Mouse (Mus musculus) adrenal gland, adult 2 months (tissue): ENCODE data around the gene Crim1. TPM values are rescaled to one million over a fixed set of nuclear protein-coding genes. Genes with fewer than 3 reads are reported as not detected.

Experiments
- DNase-seq: peaks from one replicate; pipeline ENCODE4 v3.0.0; 2021
- polyA plus RNA-seq: library from polyadenylated mRNA; depleted of rRNA; stranded (reverse); fragments of >200 nt; gene quantifications from 2 replicates; pipeline ENCODE4 v1.2.3, GENCODE M21; 2012
- total RNA-seq, 2 experiments: library from RNA; stranded (reverse); gene quantifications; 2 replicates each; pipeline ENCODE4 v1.2.3; 2021

Crim1 gene
- total and polyA plus RNA-seq, 3 experiments = 18.8 to 32.5 (median 30.8) TPM

DNA sequence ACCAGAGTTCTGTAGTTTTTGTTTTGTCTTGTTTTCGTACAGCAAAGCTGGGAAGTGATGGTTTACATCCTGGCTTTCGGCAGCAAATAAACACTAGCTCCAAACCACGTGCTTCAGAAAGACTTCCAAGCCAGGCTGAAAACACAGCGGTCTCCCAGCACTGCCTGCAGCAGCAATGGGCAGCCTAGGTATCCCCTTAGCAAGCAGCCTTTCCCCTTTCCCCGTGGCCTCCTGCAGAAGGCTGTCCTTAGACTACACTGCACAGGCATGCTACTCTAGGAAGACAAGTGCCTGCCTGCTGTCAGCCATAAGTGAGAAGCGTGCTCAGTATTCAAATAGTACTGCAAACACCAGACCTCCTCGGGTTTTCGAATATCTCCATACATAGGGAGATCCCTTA, 176.5 kb downstream of the Crim1 start:
- no peak for DNase-seq

DNA sequence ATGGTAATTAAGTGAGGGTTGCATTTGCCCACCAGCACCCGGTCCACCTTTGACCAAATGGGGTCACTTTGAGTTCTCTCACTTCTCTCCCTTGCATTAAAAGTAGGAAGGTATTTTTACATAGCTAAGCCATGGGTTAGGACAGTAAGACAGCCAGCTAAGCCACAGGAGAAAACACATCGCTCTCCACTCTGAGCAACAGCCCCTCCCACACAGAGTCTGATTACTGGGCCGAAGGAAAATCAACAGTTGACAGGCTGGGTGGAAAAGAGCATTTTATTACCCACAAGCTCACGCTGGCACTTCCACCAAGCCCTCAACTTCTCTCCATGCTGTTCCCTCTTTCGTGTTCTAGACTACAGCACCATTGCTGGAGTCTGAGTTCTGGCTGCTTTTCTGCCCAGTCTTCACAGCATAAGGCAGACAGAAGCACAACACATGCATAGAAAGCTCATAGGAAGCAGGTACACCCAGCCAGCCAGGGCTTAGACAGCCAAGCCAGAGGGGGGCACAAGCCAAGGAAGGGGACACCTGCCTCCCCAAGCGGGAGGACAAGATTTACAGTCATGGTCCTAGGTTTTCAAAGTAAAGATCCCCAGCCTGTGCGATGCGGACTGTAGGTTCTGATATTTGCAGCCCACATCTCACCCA, 179.2 kb downstream of the Crim1 start:
- DNase-seq = no peak

DNA sequence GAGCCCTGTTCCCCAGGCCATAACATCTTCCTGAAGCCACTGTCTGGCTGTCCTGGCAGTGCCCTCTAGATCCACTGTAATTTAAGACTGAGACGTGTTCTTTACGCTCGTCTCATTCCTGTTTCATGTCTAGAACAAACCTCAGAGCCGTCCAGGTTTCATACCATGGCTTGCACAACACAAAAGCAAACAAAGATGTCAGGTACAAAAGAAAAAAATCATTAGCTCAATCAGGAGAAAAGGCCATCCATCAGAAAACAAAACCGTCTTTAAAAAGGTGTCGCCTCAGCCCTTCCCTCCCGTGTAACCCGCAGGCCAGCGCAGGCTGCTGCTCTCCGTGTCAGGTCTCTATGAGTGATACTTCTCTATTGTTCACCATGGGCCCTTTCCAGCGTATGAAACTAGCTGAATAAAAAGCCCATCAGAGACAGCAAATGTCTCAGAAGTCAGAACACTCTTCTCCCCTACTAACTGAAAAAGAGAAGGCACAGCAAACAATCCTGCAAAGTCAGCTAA, 179.7 kb downstream of the Crim1 start:
- DNase-seq = no peak

DNA sequence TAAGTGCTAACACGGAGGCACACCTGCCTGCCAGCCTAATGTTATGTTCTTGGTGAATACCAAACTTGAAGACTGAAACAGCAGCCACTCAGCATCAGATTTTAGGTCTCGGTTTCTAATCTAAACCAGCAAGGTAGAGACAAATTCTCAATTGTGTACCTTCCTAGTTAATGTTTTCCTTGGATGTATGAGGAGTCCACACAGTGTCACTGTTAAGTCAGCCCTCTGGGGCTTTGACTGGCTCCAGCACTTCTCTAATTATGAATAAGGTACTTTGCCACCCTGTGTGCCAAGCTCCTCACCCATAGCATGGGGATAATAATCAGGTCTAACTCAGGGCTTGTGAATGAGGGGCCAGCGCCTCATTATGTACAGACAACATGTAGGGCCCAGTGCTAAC, 182.3 kb downstream of the Crim1 start:
- DNase-seq = no peak

DNA sequence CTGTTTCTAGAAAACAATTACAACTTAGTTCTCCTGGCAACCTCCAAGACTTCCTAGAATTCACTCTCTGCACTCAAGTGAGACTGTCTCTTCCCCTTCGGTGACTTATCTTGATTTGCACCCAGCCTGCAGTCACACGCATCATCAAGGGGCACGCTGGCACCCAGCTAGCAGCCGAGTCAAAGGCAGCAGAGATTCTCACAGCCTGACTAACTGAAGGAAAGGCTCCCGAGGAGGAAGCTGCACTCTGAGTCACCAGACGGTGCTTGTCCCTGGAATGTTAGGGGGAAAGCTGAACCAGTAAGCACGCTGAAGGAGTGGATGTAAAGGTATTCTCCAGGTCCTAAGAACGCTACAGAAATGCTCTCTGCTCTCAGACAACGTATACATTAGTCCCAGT, 187.6 kb downstream of the Crim1 start:
- DNase-seq = peak; percentile 66

DNA sequence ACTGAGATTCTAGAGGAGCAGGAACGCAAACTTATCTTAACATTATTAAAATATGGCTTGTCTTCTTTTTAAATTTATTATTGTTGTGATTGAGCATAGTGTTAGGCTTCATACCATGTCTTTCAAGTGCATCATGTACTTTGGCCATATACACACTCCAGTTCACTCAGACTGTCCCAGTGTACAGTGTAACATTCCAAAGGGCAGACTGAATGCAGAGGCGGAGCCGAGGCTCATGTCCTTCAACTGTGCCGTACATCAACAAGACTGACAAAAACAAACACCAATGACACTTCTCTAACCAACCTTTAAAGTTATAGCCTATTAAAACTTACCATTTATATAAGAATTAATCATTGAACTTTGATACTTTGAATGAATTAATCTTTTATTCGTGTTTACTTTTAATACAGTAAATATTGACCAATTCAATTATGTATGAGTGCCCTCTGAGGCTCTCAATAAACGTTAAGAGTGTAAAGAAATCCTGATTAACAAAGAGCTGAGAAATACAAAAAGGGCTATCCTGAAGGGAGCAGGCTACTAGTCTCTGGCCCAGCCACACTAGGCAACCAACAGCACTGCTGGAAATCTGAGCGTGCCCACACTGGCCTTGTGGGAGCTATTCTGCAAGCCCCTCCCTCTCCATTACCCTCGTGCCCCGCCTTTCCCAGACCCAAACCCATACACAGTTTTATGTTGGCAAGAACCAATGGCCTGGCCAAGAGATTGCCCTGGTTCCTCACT, 188.2 kb downstream of the Crim1 start:
- DNase-seq = no peak

DNA sequence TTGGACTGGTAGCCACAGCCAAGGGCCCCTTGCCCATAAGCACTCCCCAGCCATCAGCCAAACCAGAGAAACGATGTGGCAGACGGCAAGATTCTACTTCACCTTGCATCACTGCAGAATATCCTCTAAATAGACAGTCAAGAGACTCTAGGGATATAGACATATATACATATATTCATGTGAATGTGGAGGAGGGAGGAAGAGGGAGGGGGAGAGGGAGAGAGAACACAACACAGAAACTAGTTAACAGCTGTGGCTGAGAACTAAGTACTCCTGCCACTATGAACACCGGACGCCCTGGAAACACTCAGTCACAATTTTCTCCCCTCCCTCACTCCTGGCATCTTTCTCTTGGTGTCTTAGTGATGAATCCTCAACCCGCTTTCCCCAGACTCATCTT, 189.5 kb downstream of the Crim1 start:
- no peak for DNase-seq

DNA sequence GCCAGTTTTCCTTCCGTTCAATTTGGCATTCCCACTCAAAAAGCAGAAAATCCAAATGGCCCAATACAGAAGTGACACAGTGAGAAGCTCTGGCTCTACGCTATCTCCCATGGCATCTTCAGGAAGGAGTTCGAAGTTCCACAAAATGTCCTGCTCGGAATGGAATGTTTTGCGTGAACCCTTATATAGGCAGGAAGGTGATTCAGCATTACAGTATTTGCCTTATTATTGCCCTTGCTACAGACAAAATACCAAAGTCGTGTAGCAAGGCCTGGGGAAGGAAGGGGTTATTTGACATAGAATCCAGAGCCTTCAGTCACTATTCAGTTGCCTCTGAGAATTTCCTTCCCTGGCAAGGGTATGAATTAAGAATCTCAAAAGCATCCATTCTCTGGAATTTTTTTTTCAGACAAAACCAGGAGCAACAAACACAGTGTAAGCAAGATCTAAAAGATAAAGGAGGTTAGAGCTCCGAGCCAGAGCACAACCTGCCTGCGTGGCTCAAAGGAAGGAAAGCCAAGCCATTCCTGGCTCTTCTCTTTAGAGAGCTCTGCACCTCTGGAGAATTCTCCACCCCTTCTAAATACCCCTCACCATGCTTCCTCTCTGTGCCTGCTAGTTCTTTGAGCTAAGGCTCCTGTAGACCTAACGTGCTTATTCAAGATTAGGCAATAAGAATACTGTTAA, 192.5 kb downstream of the Crim1 start:
- DNase-seq = no peak

DNA sequence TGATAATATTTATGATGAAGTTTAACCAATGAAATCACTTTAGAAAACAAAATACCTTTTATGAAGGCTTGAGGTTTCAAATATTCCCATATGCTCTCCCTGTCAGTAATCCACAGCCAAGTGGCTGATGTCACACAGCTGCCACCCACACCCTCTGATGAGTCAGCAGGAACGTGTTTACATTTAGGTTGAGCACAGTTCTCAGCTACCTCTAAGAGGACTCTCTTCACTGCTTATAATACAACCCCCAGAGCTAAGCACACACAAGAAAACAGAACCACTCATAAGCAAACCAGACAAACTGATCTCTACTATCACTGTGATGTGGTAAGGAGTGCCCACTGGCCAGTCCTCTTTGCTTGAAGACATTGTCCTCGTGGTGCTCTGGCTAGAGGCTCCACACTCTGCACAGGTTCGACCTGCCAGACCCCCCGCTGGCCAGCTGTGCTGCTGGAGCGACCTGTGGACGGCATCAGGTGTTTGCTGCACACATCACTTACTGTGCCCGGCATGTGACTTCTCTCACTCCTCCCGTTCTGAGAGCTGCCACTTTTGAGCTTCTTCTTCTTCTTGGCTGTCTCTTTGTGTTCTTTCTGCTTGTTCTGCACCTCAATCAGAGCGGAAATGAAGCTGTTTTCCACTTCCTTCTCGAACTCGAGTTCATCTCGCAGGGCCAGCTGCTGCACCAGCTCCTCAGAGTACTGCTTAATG, 200.2 kb downstream of the Crim1 start:
- no peak for DNase-seq

DNA sequence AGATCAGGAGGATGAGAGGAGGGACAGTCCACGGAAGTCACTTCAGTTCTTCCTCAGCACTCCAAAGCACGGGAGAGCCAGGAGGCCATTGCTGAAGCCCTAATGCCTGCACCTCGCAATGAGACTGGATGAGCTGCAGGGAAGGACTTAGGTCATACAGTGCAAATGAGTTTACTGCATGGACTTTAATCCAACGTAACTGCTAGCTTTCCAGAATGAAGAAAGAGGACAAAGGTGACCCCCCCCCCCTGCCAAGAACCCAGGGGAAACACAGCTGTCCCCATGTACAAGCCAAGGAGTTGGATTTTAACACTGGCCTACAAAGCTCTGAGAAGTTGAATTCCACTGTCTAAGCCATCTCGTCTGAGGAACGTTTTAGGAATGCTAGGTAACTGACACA, 201.3 kb downstream of the Crim1 start:
- DNase-seq = no peak

DNA sequence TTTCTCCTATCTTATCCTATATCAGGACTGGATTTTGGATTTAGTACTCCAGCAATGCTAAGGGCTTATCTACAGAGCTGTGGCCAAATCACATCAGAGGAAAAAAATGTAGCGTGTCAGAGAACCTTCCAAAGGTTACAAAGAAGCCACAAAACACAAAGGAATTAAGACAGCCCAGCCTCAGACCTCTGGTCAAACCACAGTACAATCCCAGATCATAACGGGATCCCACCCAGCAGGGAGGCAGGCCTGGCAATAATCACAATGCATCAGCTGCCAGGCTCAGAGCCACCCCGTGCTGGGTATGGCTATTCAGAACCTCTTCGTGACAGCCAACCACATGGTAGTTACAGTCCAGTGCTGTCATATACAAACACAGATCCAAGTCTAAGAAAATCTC, 201.7 kb downstream of the Crim1 start:
- no peak for DNase-seq

DNA sequence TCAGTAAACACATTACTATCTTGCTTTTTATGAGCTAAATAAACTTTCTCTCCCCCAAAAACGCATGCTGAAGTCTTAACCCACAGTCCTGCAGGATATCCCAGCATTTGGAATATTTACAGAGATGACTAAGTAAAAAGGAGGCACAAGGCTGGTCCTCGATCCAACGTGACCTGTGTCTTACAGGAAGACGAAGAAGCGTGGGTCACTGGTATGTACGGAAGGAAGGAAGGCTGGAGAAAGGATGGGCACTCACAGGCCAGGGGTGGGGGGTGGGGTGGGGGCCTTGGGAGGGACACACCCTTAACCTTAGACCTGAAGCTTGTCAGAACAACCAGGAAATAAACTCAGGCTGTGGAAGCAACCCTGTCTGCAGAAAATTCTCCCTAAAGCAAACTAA, 202.1 kb downstream of the Crim1 start:
- no peak for DNase-seq

DNA sequence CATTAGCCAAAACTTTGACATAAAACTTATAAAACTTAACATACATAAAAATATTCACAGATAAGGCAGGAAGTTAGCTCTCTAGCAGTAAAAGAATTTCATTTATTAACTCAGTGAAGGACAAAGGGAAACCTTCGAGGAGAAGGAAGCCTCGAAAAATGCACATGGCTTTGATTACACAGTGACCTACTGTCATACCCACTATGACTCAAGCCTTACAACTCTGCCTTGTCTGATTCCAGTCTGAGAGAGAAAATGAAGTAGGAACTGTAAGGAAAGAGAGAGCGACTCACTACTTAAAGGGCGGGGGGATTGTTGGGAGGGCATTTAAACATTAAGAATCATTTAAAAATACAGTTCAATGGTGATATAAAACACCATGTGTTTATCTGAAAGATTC, 203.2 kb downstream of the Crim1 start:
- no peak for DNase-seq

DNA sequence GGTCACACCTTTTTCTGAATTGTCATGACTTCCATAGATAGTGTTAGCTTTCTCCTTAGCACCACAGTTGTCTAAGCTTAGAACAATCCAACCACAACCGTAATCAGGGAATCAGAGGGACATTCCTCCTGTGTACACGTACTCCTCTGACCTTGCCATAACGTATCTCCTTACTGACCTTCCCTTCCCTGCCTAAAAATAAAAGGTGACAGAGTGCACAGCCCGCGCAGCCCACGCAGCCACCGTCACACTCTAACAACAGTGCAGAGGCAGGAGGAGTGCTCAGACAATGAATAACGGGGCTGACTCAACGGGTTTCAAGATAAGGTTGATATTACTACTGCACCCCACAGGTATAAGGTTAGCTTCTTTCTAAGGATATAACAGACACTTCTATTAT, 203.8 kb downstream of the Crim1 start:
- DNase-seq = no peak

DNA sequence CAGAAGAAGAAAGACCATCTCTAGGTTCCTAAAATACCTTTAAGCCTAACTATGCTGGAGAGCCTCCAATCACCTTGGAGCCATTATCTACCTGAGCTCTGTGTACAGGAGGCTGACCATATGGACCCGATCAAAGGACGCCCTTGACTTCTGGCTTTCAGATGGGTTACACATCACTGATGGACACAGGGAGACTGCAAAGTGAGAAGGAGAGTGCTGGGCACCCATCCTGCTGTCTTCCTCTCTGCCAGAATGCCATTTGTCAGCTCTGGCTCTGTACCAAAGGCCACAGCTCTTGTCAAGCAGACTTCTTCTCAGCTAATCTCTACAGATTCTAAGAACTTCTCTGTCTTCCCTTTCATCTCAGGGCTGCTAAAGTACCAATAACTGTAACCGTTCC, 205.3 kb downstream of the Crim1 start:
- peak; percentile 52 for DNase-seq

DNA sequence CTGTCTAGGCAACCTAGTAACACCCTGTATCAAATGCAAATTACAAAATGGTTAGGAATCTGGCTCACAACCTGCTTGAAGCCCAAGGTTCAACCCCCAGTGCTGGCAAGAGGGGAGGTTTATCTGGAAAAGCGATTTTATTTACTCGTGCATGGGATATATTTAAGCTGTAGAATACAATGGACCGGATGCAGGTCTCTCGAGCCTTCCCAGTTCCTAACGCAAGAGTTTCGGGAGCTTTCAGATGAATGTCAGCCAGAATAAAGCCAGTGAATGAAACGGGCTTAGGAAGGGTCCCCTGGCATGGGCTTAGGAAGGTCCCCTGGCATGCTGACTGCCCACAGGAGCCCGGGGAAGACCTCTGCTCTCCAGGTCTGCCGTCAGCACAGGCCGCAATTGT, 206.8 kb downstream of the Crim1 start:
- DNase-seq = no peak

DNA sequence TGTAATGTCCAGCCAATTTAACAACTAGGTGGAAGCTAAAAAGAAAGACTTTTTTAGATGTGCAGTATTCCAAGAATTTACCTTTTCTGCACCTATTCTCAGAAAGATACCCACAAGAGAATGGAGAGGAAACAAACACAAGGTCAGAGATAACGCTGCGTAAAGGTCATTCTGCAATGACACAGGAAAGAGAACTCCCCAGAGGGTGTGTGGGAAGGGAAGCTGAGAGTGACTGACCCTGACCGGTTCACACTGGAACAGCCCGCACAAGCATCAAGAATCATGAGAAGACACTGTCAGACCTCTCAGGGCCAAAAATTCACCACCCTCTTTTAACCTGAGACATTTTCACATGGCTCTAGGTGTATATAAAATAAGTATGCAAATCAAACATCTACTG, 207.5 kb downstream of the Crim1 start:
- peak; percentile 68 for DNase-seq

DNA sequence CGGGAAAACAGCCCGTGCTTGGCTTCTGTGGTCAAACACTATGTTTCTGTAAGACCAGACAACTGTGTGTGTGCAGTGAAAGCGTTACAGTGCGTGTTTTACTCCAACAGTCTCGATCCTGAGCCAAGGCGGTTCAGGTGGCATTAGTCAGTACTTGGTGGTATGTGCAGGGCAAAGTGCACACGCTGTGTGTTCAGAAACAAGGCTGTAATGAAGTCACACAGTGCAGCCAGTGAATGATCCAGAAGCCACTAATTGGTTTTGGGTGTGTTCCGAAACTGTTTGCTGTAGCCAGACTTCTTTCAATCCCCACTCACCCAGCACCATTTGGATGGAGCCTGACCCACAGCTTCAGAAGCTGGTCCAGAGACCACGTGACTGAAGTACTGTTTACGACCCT, 208.3 kb downstream of the Crim1 start:
- no peak for DNase-seq

DNA sequence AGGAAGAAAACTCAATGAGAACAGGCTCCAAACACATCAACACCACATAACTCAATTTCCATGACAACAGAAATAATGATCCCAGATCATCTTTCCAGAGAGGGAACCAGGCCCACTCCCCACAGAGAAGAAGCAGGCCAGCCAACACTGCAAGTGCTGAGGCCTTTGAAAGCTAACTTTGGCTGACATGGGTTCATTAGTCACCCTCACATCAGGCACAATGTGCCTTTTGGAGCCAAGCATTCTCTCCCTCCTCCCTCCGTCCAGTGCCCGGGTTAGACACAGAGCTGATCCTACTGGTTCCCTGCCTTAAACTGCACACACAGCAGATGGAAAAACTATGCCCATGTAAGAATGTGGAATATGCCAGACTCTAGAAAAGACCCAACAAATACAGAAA, 209.9 kb downstream of the Crim1 start:
- no peak for DNase-seq

DNA sequence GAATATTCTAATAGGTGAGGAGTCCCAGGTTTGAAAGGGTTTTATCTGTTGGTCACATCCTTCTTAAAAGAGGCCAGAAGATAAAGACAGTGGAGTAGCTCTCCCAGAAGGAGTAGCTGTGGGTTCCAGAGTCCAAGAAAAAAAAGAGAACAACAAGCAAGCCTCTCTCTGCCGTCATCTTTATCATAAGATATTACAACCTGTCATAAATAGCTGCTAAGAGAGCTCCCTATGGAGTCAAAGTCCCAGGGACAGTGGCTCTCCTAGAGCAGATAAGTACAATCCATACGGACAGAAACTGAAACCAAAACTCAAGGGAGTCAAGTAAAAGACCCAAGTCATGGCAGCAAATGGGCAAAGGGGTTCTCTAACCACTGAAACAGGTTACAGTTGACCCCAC, 215.2 kb downstream of the Crim1 start:
- DNase-seq = no peak

DNA sequence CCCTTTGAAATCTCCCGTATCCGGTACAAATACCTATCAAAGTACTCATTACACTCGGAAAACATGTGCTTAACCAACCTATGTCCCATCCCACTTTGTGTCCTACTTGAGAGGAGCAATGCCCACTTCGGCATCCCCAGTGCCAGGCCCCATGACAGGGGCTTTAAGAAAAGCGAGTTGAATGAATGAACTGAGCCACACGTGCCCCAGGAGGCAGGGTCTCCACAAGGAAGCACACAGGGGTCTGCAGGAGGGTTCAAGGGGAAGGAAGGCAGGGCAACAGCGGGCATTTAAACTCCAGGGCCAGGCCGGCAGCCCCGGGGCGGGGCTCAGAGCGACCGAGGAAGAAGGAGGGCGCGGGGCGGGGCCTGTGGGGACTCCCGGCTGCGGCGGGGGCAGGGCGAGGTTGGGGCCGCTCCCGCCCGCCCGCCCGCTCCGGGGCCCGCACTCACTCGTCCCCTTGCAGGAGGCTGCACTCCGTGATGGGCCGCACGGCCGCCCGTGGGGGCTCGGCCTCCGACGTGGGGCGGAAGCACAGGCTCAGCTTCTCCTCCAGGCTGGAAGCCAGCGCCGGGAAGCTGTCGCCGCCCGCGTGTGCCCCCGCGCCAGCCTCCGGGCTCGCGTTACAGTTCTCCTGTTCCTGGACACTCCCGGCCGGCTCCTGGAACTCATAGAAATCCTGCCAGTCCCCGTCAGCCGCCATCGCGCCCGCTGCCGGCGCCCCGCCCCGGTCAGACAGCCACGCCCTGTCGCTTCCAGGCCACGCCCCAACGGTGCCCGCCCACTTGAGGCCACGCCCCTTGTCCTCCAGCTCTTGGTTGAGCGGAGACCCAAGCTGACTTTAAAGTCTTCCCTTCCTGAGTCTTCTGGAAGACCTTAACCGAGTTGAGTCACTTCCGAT, 217.6 kb downstream of the Crim1 start, which contains the start of gene Fez2:
Gene Fez2, minus strand, starts transcription at position 772 of the 901 bp plus-strand sequence.
- DNase-seq = peak; percentile 97
